Mouse (Mus musculus) CH12.LX (cell line): Measurements from ENCODE around the gene Mad1l1. TPM values are rescaled to one million over a fixed set of nuclear protein-coding genes. Genes with fewer than 3 reads are reported as not detected.

Experiments
- DNase-seq: peaks from one replicate; pipeline ENCODE4 v3.0.0-alpha.2; 2013; ENCODE audit errors: extremely low read depth
- H3K27ac ChIP-seq: 2 replicates; pipeline ENCODE4 v1.5.1; 2012; ENCODE audit warnings: low read depth, mild to moderate bottlenecking, control low read depth, moderate library complexity; ENCODE audit not compliant: insufficient read depth
- H3K27me3 ChIP-seq: replicated peaks from 2 replicates; pipeline ENCODE3; 2012; ENCODE audit warnings: inconsistent platforms
- H3K36me3 ChIP-seq, 2 experiments: replicated peaks in 1 of 2; 2 replicates each; pipeline versions ENCODE3 to v1.6.1; 2012; ENCODE audit warnings: inconsistent platforms in 1 of 2, low read length in 1 of 2, mild to moderate bottlenecking in 1 of 2, mixed read lengths in 1 of 2, moderate library complexity in 1 of 2; ENCODE audit not compliant: control insufficient read depth in 1 of 2, insufficient read depth in 1 of 2
- H3K4me1 ChIP-seq, 2 experiments: 2 replicates each; pipeline ENCODE4 v1.6.1; 2012; ENCODE audit warnings: inconsistent platforms in 1 of 2, moderate library complexity in 1 of 2; ENCODE audit not compliant: insufficient read depth in 2 of 2, control insufficient read depth in 1 of 2
- H3K4me2 ChIP-seq: 2 replicates; pipeline ENCODE4 v1.6.1; 2012; ENCODE audit warnings: low read depth, mild to moderate bottlenecking, control low read depth; ENCODE audit not compliant: poor library complexity, insufficient read depth, severe bottlenecking
- H3K4me3 ChIP-seq, 3 experiments: fragments of 150-350 bp in 1 of 3; sonication (generic) in 1 of 3; replicated peaks in 1 of 3; 2 replicates each; pipeline versions ENCODE3 to v1.5.1; 2011 to 2012; ENCODE audit warnings: low read depth in 2 of 3, low read length in 2 of 3, mild to moderate bottlenecking in 2 of 3, moderate library complexity in 2 of 3, control low read depth in 1 of 3, improper control_type of control experiment in 1 of 3, inconsistent platforms in 1 of 3, mixed read lengths in 1 of 3; ENCODE audit not compliant: poor library complexity in 1 of 3
- H3K79me2 ChIP-seq: replicated peaks from 2 replicates; pipeline ENCODE4 v1.6.1; 2012; ENCODE audit warnings: mild to moderate bottlenecking, moderate library complexity; ENCODE audit not compliant: control insufficient read depth, poor library complexity, insufficient read depth, severe bottlenecking; ENCODE audit errors: extremely low read depth
- H3K9ac ChIP-seq: 2 replicates; pipeline ENCODE4 v1.6.1; 2012; ENCODE audit warnings: low read depth, mild to moderate bottlenecking, control low read depth, moderate library complexity; ENCODE audit not compliant: insufficient read depth
- H3K9me3 ChIP-seq: replicated peaks from 2 replicates; pipeline ENCODE3; 2012; ENCODE audit warnings: low read length, inconsistent platforms, mixed read lengths
- CHD2 ChIP-seq: IDR thresholded peaks from 2 replicates; pipeline ENCODE4 v1.6.1; 2011; ENCODE audit warnings: low read length, improper control_type of control experiment
- CTCF ChIP-seq, 2 experiments: IDR thresholded peaks in 1 of 2; conservative IDR thresholded peaks in 1 of 2; 2 replicates each; pipeline ENCODE4 v1.5.1; 2011 to 2012; ENCODE audit warnings: low read depth in 2 of 2, low read length in 2 of 2, improper control_type of control experiment in 1 of 2, inconsistent platforms in 1 of 2, mild to moderate bottlenecking in 1 of 2, moderate library complexity in 1 of 2
- E2F4 ChIP-seq: IDR thresholded peaks from 2 replicates; pipeline ENCODE4 v1.6.1; 2011; ENCODE audit warnings: low read depth, low read length, improper control_type of control experiment; ENCODE audit not compliant: insufficient replicate concordance
- ELF1 ChIP-seq: IDR thresholded peaks from 2 replicates; pipeline ENCODE4 v1.6.1; 2014; ENCODE audit warnings: low read depth, mild to moderate bottlenecking, inconsistent platforms, low read length, improper control_type of control experiment
- ETS1 ChIP-seq: conservative IDR thresholded peaks from 2 replicates; pipeline ENCODE4 v1.6.1; 2012; ENCODE audit warnings: low read depth, mild to moderate bottlenecking, inconsistent platforms, low read length, improper control_type of control experiment, moderate library complexity
- IRF4 ChIP-seq: IDR thresholded peaks from 2 replicates; pipeline ENCODE4 v1.6.1; 2014; ENCODE audit warnings: low read depth, mild to moderate bottlenecking, inconsistent platforms, low read length, improper control_type of control experiment
- JUND ChIP-seq: conservative IDR thresholded peaks from 2 replicates; pipeline ENCODE4 v1.6.1; 2011; ENCODE audit warnings: low read depth, low read length, improper control_type of control experiment
- KAT2A ChIP-seq: IDR thresholded peaks from 2 replicates; pipeline ENCODE4 v1.6.1; 2012; ENCODE audit warnings: low read length, improper control_type of control experiment, inconsistent platforms; ENCODE audit not compliant: insufficient replicate concordance
- MEF2A ChIP-seq: IDR thresholded peaks from 2 replicates; pipeline ENCODE4 v1.6.1; 2014; ENCODE audit warnings: low read depth, mild to moderate bottlenecking, inconsistent platforms, low read length, improper control_type of control experiment, borderline replicate concordance
- MYC ChIP-seq: IDR thresholded peaks from 2 replicates; pipeline ENCODE4 v1.6.1; 2011; ENCODE audit warnings: low read depth, mild to moderate bottlenecking, improper control_type of control experiment, low read length
- NELFE ChIP-seq: IDR thresholded peaks from 2 replicates; pipeline ENCODE4 v1.6.1; 2011; ENCODE audit warnings: low read depth, low read length, improper control_type of control experiment
- POLR2AphosphoS2 ChIP-seq: IDR thresholded peaks from 2 replicates; pipeline ENCODE4 v1.6.1; 2011; ENCODE audit warnings: low read depth, low read length, improper control_type of control experiment
- RAD21 ChIP-seq: IDR thresholded peaks from 2 replicates; pipeline ENCODE4 v1.6.1; 2011; ENCODE audit warnings: low read depth, mild to moderate bottlenecking, low read length, improper control_type of control experiment, moderate library complexity
- SIN3A ChIP-seq: IDR thresholded peaks from 2 replicates; pipeline ENCODE4 v1.6.1; 2012; ENCODE audit warnings: low read length, improper control_type of control experiment, inconsistent platforms
- SMC3 ChIP-seq: IDR thresholded peaks from 2 replicates; pipeline ENCODE4 v1.6.1; 2011; ENCODE audit warnings: low read depth, low read length, improper control_type of control experiment
- TBP ChIP-seq: conservative IDR thresholded peaks from 2 replicates; pipeline ENCODE4 v1.6.1; 2011; ENCODE audit warnings: low read depth, low read length, improper control_type of control experiment
- TCF12 ChIP-seq: IDR thresholded peaks from 2 replicates; pipeline ENCODE4 v1.6.1; 2014; ENCODE audit warnings: low read depth, mild to moderate bottlenecking, inconsistent platforms, low read length, improper control_type of control experiment
- UBTF ChIP-seq: IDR thresholded peaks from 2 replicates; pipeline ENCODE4 v1.6.1; 2012; ENCODE audit warnings: low read depth, mild to moderate bottlenecking, inconsistent platforms, low read length, improper control_type of control experiment, moderate library complexity
- dilution Hi-C: fragments of 300-500 bp; cut with MboI; formaldehyde crosslinking; loops from 2 replicates; pipeline ENCODE4 v1.14.3; 2020; ENCODE audit warnings: low sequenced_read_pairs; ENCODE audit not compliant: extremely low pct_unique_long_range_greater_than_20kb, extremely low pct_ligation_motif_present
- in situ Hi-C: fragments of 300-500 bp; cut with MboI; formaldehyde crosslinking; loops from 3 replicates; pipeline ENCODE4 v1.14.3; 2019; ENCODE audit warnings: low sequenced_read_pairs, low pct_ligation_motif_present, low pct_unique_long_range_greater_than_20kb, mixed read lengths
- polyA plus RNA-seq: library from polyadenylated mRNA; unstranded; fragments of >175 nt; gene quantifications from 2 replicates; pipeline ENCODE4 v1.2.1, GENCODE M21; 2012; ENCODE audit warnings: low read depth; ENCODE audit not compliant: insufficient read length
- total RNA-seq, 2 experiments: library from RNA; depleted of rRNA; stranded (reverse); fragments of 300-350 nt in 1 of 2; fragments of >200 nt in 1 of 2; gene quantifications; 2 replicates each; pipeline ENCODE4 v1.2.3; 2012 to 2014

The Mad1l1 gene
- total and polyA plus RNA-seq, 3 experiments: 24.8 to 45.6 (median 28.9) TPM

DNA sequence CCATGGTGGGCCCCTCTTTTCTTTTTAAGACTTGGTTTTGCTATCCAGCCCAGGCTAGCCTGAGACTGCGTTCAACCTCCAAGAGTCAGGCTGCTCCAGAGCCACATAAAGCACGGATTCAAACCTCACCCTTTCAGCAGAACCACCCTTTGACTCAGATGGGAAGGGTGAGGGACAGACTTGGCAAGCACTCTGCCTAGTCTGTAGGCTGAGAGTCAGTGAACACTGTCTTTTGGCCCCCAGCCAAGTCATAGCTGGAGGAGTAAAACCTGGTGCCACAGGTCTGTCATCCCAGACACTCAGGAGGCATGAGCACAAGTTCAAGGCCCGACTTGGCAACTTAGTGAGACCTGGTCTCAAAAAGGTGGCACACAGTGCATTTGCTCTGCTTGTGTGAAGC lies 4.6 kb downstream of the Mad1l1 start:
- dilution Hi-C loops: no loop called here
- Histone ChIP-seq H3K9ac (no peak overlapping the region), H3K79me2 (peaks cover 6% of the 10 kb centered on the region; the same call in 1 of the 2 replicates), H3K4me2 (no peak overlapping the region), H3K4me3 (no peak overlapping the region), H3K4me1 (peaks cover 4 to 23% of the 10 kb centered on the region in 2 experiments; a peak in 3 of 4 replicates), H3K9me3 (no peaks in the 10 kb centered on the region), H3K27ac (no peak overlapping the region), H3K36me3 (peaks cover 25 to 72% of the 10 kb centered on the region in 2 experiments)
- no peak for DNase-seq
- TF ChIP-seq IRF4 (no peak), UBTF (no peak), JUND (no peak), SMC3 (no peak), TBP (no peak), CTCF (conservative IDR thresholded peaks at IDR 0.05 in 1 of 2, IDR thresholded peaks at IDR 0.05 in 1 of 2; ENCODE audit: low read depth in 2 of 2, low read length in 2 of 2) (no peak), KAT2A (no peak), POLR2AphosphoS2 (no peak), MEF2A (no peak), TCF12 (no peak), CHD2 (no peak), RAD21 (no peak), ETS1 (no peak)
- TF ChIP-seq, all 38 proteins: peak for 0
- in situ Hi-C loops: no loop called here
- no peaks in the 10 kb centered on the region for H3K27me3 ChIP-seq

DNA sequence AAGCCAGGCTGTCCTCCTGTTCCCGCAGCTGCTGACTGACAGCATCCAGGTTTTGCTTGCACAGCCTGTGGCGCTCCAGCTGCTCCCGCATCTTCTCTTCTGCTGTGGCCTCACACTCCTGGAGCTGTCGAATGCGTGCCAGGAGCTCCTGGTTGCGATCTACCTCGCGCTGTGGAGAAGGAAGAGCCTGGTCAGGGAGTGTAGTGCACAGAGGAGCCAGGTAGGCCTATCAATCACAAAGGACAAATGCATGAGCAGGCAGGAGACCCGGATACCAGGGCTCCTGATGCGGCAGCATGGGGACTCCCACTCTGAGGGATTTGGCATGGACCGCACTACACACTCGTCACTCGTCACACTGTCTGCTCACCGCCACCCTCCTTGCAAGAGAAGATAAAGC lies 13.8 kb downstream of the Mad1l1 start:
- Histone ChIP-seq H3K79me2 (no peaks in the 10 kb centered on the region), H3K4me3 (no peak overlapping the region), H3K9me3 (no peaks in the 10 kb centered on the region), H3K27ac (no peak overlapping the region), H3K4me2 (no peak overlapping the region), H3K36me3 (peaks cover 71 to 94% of the 10 kb centered on the region in 2 experiments), H3K9ac (no peak overlapping the region), H3K27me3 (no peaks in the 10 kb centered on the region), H3K4me1 (no peaks in the 10 kb centered on the region)
- in situ Hi-C loops: no loop called here
- no peak for DNase-seq
- dilution Hi-C loops: no loop called here
- TF ChIP-seq KAT2A (no peak), IRF4 (no peak), TCF12 (no peak), NELFE (no peak), ELF1 (no peak)

DNA sequence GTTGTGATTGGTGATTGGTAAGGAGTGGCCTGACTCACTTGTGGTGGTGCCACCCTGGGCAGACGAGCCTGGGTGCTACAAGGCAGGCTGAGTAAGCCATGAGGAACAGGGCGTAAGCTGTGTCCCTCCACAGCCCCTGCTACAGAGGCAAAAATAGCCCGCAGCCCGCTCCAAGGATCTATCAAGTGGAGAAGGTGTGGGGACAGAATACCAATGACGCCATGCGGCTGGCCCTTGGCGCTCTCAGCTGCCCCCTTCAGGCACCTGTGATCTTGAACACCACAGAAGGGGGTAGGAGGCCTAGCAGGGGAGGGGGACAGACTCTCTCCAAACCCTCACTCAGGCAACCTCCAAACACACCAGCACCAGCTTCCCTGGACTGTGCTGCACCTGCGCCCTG lies 15.3 kb downstream of the Mad1l1 start:
- no peak overlapping the region for H3K4me3 ChIP-seq
- H3K9me3 ChIP-seq: no peaks in the 10 kb centered on the region
- no peak for DNase-seq
- no peak overlapping the region for H3K9ac ChIP-seq
- in situ Hi-C loops: no loop called here
- no peak for TF ChIP-seq MYC
- TF ChIP-seq SIN3A: no peak
- TF ChIP-seq E2F4: no peak
- dilution Hi-C loops: no loop called here
- H3K4me1 ChIP-seq: no peaks in the 10 kb centered on the region
- H3K27me3 ChIP-seq: no peaks in the 10 kb centered on the region
- H3K27ac ChIP-seq: no peak overlapping the region
- no peak overlapping the region for H3K4me2 ChIP-seq
- no peaks in the 10 kb centered on the region for H3K79me2 ChIP-seq
- H3K36me3 ChIP-seq: peaks cover 74 to 91% of the 10 kb centered on the region in 2 experiments
